Mouse (Mus musculus) G1E (cell line): ENCODE data around the gene Gm26602. TPM values are rescaled to one million over a fixed set of nuclear protein-coding genes. Genes with fewer than 3 reads are reported as not detected.

Experiments used
- ATAC-seq: 2 replicates; pipeline ENCODE4 v1.8.0; 2016; ENCODE audit warnings: mild to moderate bottlenecking; ENCODE audit not compliant: insufficient number of reproducible peaks, poor library complexity, low FRiP score, severe bottlenecking; ENCODE audit errors: extremely low read depth
- DNase-seq: peaks from one replicate; pipeline ENCODE4 v3.0.0; 2012; ENCODE audit warnings: low spot score
- H3K27me3 ChIP-seq: 2 replicates; pipeline ENCODE4 v1.6.1; 2012; ENCODE audit warnings: mild to moderate bottlenecking, low read length, inconsistent platforms; ENCODE audit not compliant: insufficient read depth
- H3K36me3 ChIP-seq: replicated peaks from 2 replicates; pipeline ENCODE3; 2012; ENCODE audit warnings: mild to moderate bottlenecking, inconsistent platforms
- H3K4me1 ChIP-seq: 2 replicates; pipeline ENCODE4 v1.6.1; 2012; ENCODE audit warnings: low read depth, low read length, inconsistent platforms, mixed read lengths; ENCODE audit not compliant: insufficient read depth
- H3K4me3 ChIP-seq: 2 replicates; pipeline ENCODE4 v1.5.1; 2012; ENCODE audit warnings: low read depth, mild to moderate bottlenecking, inconsistent platforms, low read length, moderate library complexity, mixed read lengths
- H3K9me3 ChIP-seq: replicated peaks from 2 replicates; pipeline ENCODE4 v1.6.1; 2012; ENCODE audit warnings: inconsistent platforms
- CTCF ChIP-seq: IDR thresholded peaks from 2 replicates; pipeline ENCODE4 v1.5.1; 2012; ENCODE audit warnings: low read depth, low read length, inconsistent platforms, mixed read lengths
- GATA1 ChIP-seq: IDR thresholded peaks from 2 replicates; pipeline ENCODE4 v1.6.1; 2012; ENCODE audit warnings: borderline replicate concordance, low read length, inconsistent platforms, mixed read lengths
- GATA2 ChIP-seq: IDR thresholded peaks from 2 replicates; pipeline ENCODE4 v1.6.1; 2012; ENCODE audit warnings: low read depth, low read length, inconsistent platforms, borderline replicate concordance
- POLR2AphosphoS5 ChIP-seq: IDR thresholded peaks from 2 replicates; pipeline ENCODE4 v1.6.1; 2012; ENCODE audit warnings: low read depth, low read length, inconsistent platforms; ENCODE audit not compliant: insufficient replicate concordance
- TAL1 ChIP-seq: conservative IDR thresholded peaks from 2 replicates; pipeline ENCODE4 v1.6.1; 2012; ENCODE audit warnings: low read depth, low read length, inconsistent platforms, mixed read lengths
- polyA plus RNA-seq: library from polyadenylated mRNA; stranded (reverse); fragments of >175 nt; gene quantifications from 2 replicates; pipeline ENCODE4 v1.2.3, GENCODE M21; 2012
- total RNA-seq, 2 experiments: library from RNA; stranded (forward) in 1 of 2; stranded (reverse) in 1 of 2; fragments of 200-1000 nt in 1 of 2; fragments of >200 nt in 1 of 2; fragmentation: Nextera tagmentation in 1 of 2; gene quantifications; 2 replicates each; pipeline ENCODE4 v1.2.3; 2014 to 2017

Gm26602 gene
- total and polyA plus RNA-seq, 3 experiments = 0.41 TPM; not detected in 2

- no peak for TF ChIP-seq GATA2
- TF ChIP-seq CTCF = no peak
- no peak for TF ChIP-seq POLR2AphosphoS5
- TF ChIP-seq GATA1 = no peak
- no peak for TF ChIP-seq TAL1
- H3K36me3 ChIP-seq = peaks cover 80% of the 10 kb centered on the region
- no peak for DNase-seq
- peaks cover 45% of the 10 kb centered on the region for H3K4me1 ChIP-seq
- no peaks in the 10 kb centered on the region for H3K27me3 ChIP-seq
- ATAC-seq = no peak
- no peaks in the 10 kb centered on the region for H3K9me3 ChIP-seq
- H3K4me3 ChIP-seq = peak overlapping the region; percentile 15; the same call in 1 of the 2 replicates
Measured at GRCm38 (mm10) chr10:79907415-79907814, 3.2 kb upstream of the Gm26602 start.

GRCm38 (mm10) chr10:79908167-79909091, 2.2 kb upstream of the Gm26602 start, which contains the start of gene Med16:
Med16 (minus strand) TSS chr10:79908923.
- H3K4me1 ChIP-seq = peaks cover 51% of the 10 kb centered on the region
- no peaks in the 10 kb centered on the region for H3K27me3 ChIP-seq
- peak; percentile 98 for DNase-seq
- TF ChIP-seq GATA1 = no peak
- no peak for TF ChIP-seq POLR2AphosphoS5
- no peak for TF ChIP-seq GATA2
- no peak for TF ChIP-seq TAL1
- no peak for TF ChIP-seq CTCF
- peak; percentile 95 for ATAC-seq
- H3K36me3 ChIP-seq = peaks cover 80% of the 10 kb centered on the region
- peak within 1 kb of the TSS; percentile 79 for H3K4me3 ChIP-seq
- H3K9me3 ChIP-seq = no peaks in the 10 kb centered on the region

- no peak for TF ChIP-seq CTCF
- no peak for TF ChIP-seq TAL1
- peak; percentile 78; the same call in 1 of the 2 replicates for TF ChIP-seq POLR2AphosphoS5
- H3K27me3 ChIP-seq = no peaks in the 10 kb centered on the region
- H3K9me3 ChIP-seq = no peaks in the 10 kb centered on the region
- peaks cover 82% of the 10 kb centered on the region for H3K36me3 ChIP-seq
- H3K4me3 ChIP-seq = peak overlapping the region; percentile 10; the same call in 1 of the 2 replicates
- ATAC-seq (no peak), DNase-seq (peak; percentile 35)
- H3K4me1 ChIP-seq = peaks cover 59% of the 10 kb centered on the region
Measured at GRCm38 (mm10) chr10:79909092-79909922, 1.3 kb upstream of the Gm26602 start.

- peaks cover 75% of the 10 kb centered on the region for H3K4me1 ChIP-seq
- no peaks in the 10 kb centered on the region for H3K27me3 ChIP-seq
- no peaks in the 10 kb centered on the region for H3K9me3 ChIP-seq
- DNase-seq = no peak
- no peak overlapping the region; the same call in 1 of the 2 replicates for H3K4me3 ChIP-seq
- H3K36me3 ChIP-seq = peaks cover 56% of the 10 kb centered on the region
- no peak for TF ChIP-seq GATA1
- TF ChIP-seq POLR2AphosphoS5 = no peak
- TF ChIP-seq TAL1 = no peak
- TF ChIP-seq GATA2 = no peak
- no peak for TF ChIP-seq CTCF
- ATAC-seq = no peak
Measured at GRCm38 (mm10) chr10:79912412-79912811, 1.8 kb downstream of the Gm26602 start.

GRCm38 (mm10) chr10:79914131-79914947, 3.7 kb downstream of the Gm26602 start:
- no peaks in the 10 kb centered on the region for H3K9me3 ChIP-seq
- peak overlapping the region; percentile 87; the same call in 1 of the 2 replicates for H3K4me3 ChIP-seq
- ATAC-seq (peak; percentile 78), DNase-seq (peak; percentile 80)
- peaks cover 84% of the 10 kb centered on the region for H3K4me1 ChIP-seq
- TF ChIP-seq TAL1 (peak; percentile 87), GATA2 (no peak)
- no peaks in the 10 kb centered on the region; the same call in 1 of the 2 replicates for H3K27me3 ChIP-seq
- peaks cover 51% of the 10 kb centered on the region for H3K36me3 ChIP-seq
